Mouse (Mus musculus): ENCODE data around the gene Myo3b.
A peak's percentile ranks its signal among the peaks of the same experiment; 100 is the strongest.

Gene Myo3b

GRCm38 (mm10) chr2:70133281-70133680, 94.4 kb downstream of the Myo3b start:
- DNase-seq = peak in 1 of 2 experiments; percentile 9

GRCm38 (mm10) chr2:70137226-70137998, 98.5 kb downstream of the Myo3b start:
- DNase-seq = no peak

GRCm38 (mm10) chr2:70143543-70144188, 104.7 kb downstream of the Myo3b start:
- DNase-seq = no peak

- DNase-seq = no peak
Measured at GRCm38 (mm10) chr2:70146993-70147581, 108.2 kb downstream of the Myo3b start.

GRCm38 (mm10) chr2:70148821-70149510, 110.0 kb downstream of the Myo3b start:
- DNase-seq = no peak

GRCm38 (mm10) chr2:70150399-70151035, 111.6 kb downstream of the Myo3b start:
- DNase-seq = no peak

GRCm38 (mm10) chr2:70151930-70152329, 113.0 kb downstream of the Myo3b start:
- no peak for DNase-seq

- DNase-seq = no peak
Measured at GRCm38 (mm10) chr2:70155226-70155836, 116.4 kb downstream of the Myo3b start.

GRCm38 (mm10) chr2:70159543-70159942, 120.6 kb downstream of the Myo3b start:
- no peak for DNase-seq

GRCm38 (mm10) chr2:70166231-70166630, 127.3 kb downstream of the Myo3b start:
- no peak for DNase-seq

GRCm38 (mm10) chr2:70167944-70168935, 129.3 kb downstream of the Myo3b start:
- DNase-seq = no peak

- no peak for DNase-seq
Measured at GRCm38 (mm10) chr2:70170469-70170868, 131.5 kb downstream of the Myo3b start.

GRCm38 (mm10) chr2:70176823-70177708, 138.1 kb downstream of the Myo3b start:
- DNase-seq = no peak

GRCm38 (mm10) chr2:70177709-70178030, 138.7 kb downstream of the Myo3b start:
- peak; percentile 3 to 8 for DNase-seq

- DNase-seq = no peak
Measured at GRCm38 (mm10) chr2:70178241-70178640, 139.3 kb downstream of the Myo3b start.

GRCm38 (mm10) chr2:70182150-70182670, 143.3 kb downstream of the Myo3b start:
- DNase-seq = no peak

GRCm38 (mm10) chr2:70187040-70187439, 148.1 kb downstream of the Myo3b start:
- no peak for DNase-seq

GRCm38 (mm10) chr2:70195418-70196248, 156.7 kb downstream of the Myo3b start:
- DNase-seq = no peak
